Mouse (Mus musculus) MEL (cell line): ENCODE data around the gene Hcrtr1.

ENCODE experiments used
- CHD2 ChIP-seq: IDR thresholded peaks from 2 replicates; pipeline ENCODE4 v1.6.1; 2011; ENCODE audit warnings: low read length, improper control_type of control experiment
- CTCF ChIP-seq, 3 experiments: IDR thresholded peaks in 2 of 3; conservative IDR thresholded peaks in 1 of 3; 2 replicates each; pipeline ENCODE4 v1.5.1; 2011 to 2012; ENCODE audit warnings: low read length in 3 of 3, low read depth in 2 of 3, mild to moderate bottlenecking in 2 of 3, improper control_type of control experiment in 1 of 3, inconsistent platforms in 1 of 3, mixed read lengths in 1 of 3, moderate library complexity in 1 of 3; ENCODE audit not compliant: control insufficient read depth in 1 of 3, insufficient read depth in 1 of 3, poor library complexity in 1 of 3, severe bottlenecking in 1 of 3
- E2F4 ChIP-seq: IDR thresholded peaks from 2 replicates; pipeline ENCODE4 v1.6.1; 2011; ENCODE audit warnings: low read depth, low read length, improper control_type of control experiment, borderline replicate concordance
- EP300 ChIP-seq, 2 experiments: IDR thresholded peaks; 2 replicates each; pipeline ENCODE4 v1.6.1; 2011; ENCODE audit warnings: improper control_type of control experiment in 2 of 2, low read length in 2 of 2, low read depth in 1 of 2, mild to moderate bottlenecking in 1 of 2
- GATA1 ChIP-seq: IDR thresholded peaks from 2 replicates; pipeline ENCODE4 v1.6.1; 2011; ENCODE audit warnings: low read depth, low read length, improper control_type of control experiment
- KAT2A ChIP-seq: conservative IDR thresholded peaks from 2 replicates; pipeline ENCODE4 v1.6.1; 2012; ENCODE audit warnings: low read depth, low read length, improper control_type of control experiment, inconsistent platforms
- NELFE ChIP-seq: IDR thresholded peaks from 2 replicates; pipeline ENCODE4 v1.6.1; 2011; ENCODE audit warnings: low read depth, low read length, improper control_type of control experiment
- POLR2A ChIP-seq, 2 experiments: IDR thresholded peaks; 2 replicates each; pipeline ENCODE4 v1.6.1; 2011 to 2012; ENCODE audit warnings: low read length in 2 of 2, mild to moderate bottlenecking in 2 of 2, control low read depth in 1 of 2, improper control_type of control experiment in 1 of 2, low read depth in 1 of 2, moderate library complexity in 1 of 2; ENCODE audit not compliant: control insufficient read depth in 1 of 2, insufficient read depth in 1 of 2, poor library complexity in 1 of 2
- SMC3 ChIP-seq: IDR thresholded peaks from 2 replicates; pipeline ENCODE4 v1.6.1; 2011; ENCODE audit warnings: low read depth, low read length, improper control_type of control experiment
- TBP ChIP-seq: IDR thresholded peaks from 2 replicates; pipeline ENCODE4 v1.8.0; 2011; ENCODE audit warnings: low read depth, low read length, improper control_type of control experiment
- ZMIZ1 ChIP-seq: IDR thresholded peaks from 2 replicates; pipeline ENCODE4 v1.6.1; 2012; ENCODE audit warnings: low read depth, mild to moderate bottlenecking, inconsistent platforms, low read length, improper control_type of control experiment, moderate library complexity

DNA sequence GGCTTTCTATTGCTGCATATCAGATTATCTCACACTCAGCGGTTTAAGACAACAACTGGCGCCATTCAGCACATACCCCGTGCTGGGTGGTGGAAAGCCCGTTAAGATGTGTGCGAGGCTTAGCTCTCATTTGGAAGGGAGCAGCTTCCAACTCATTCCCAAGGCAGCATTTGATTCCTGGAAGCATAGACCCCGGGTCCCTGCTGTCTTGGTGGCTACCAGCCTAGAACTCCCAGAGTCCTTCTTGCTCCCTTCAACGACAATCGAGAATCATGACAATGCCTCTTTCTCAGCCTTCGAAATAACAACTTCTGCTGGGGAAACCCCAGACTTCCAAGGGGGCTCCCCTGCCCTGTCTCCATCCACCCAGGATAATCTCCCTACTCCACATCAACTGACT, 47.3 kb upstream of the Hcrtr1 start:
- TF ChIP-seq GATA1 (no peak), EP300 (IDR thresholded peaks at IDR 0.05; ENCODE audit: low read depth in 1 of 2, low read length in 2 of 2) (no peak), POLR2A (IDR thresholded peaks at IDR 0.05; ENCODE audit: control insufficient read depth in 1 of 2, insufficient read depth in 1 of 2, low read depth in 1 of 2, low read length in 2 of 2, poor library complexity in 1 of 2) (no peak), NELFE (no peak), CTCF (IDR thresholded peaks at IDR 0.05 in 2 of 3, conservative IDR thresholded peaks at IDR 0.05 in 1 of 3; ENCODE audit: control insufficient read depth in 1 of 3, insufficient read depth in 1 of 3, low read depth in 2 of 3, low read length in 3 of 3, poor library complexity in 1 of 3, severe bottlenecking in 1 of 3) (no peak), CHD2 (no peak), E2F4 (no peak), ZMIZ1 (no peak), SMC3 (no peak), TBP (no peak), KAT2A (no peak)
